Mouse (Mus musculus): ENCODE measurements around the gene Zfp763. TPM values are rescaled to one million over a fixed set of nuclear protein-coding genes. Genes with fewer than 3 reads are reported as not detected.

Gene Zfp763
- polyA plus RNA-seq (2015; fragmentation: Nextera tagmentation; extraction: Ambion mirVana) = 3.4 and 3.5 TPM in 2 replicates

GRCm38 (mm10) chr17:33032900-33033891, at the start of gene Zfp763:
Gene Zfp763, minus strand, starts transcription at chr17:33033402.

DNA sequence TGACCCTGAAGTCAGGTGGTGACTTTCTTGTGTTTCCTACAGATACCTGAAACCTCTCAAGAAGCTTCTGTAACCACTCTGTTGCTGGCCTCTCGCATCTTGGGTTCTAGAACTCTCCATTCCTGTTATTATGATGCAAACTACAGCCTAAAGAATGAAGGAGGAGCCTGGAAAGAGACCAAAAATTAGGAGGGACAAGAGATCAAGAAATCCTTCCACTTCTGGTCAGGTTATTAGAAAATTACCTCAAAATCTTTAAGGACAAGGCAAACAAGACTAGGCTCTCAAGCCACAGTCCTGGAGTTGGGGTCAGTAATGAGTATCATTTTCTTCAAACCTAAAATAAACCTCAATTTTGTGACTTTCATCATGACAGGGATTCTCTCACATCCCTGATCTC, 34.8 kb upstream of the Zfp763 start, which contains the start of gene 4921501E09Rik:
Gene 4921501E09Rik, minus strand, starts transcription at position 101 of the 400 bp plus-strand sequence.

GRCm38 (mm10) chr17:32992699-32993474, 40.3 kb downstream of the Zfp763 start, which contains the start of gene Zfp952:
Gene Zfp952, plus strand, starts transcription at chr17:32993129.

Other genes starting within 250 kb of the Zfp763 start
- gene Zfp871, start 245.1 kb downstream of the Zfp763 start, polyA plus RNA-seq (2015; fragmentation: Nextera tagmentation; extraction: Ambion mirVana) = 14.3 and 16.7 TPM in 2 replicates
- gene Zfp811, start 223.5 kb downstream of the Zfp763 start, polyA plus RNA-seq (2015; fragmentation: Nextera tagmentation; extraction: Ambion mirVana) = 0.65 and 1.1 TPM in 2 replicates
- gene Zfp799, start 203.1 kb downstream of the Zfp763 start, polyA plus RNA-seq (2015; fragmentation: Nextera tagmentation; extraction: Ambion mirVana) = 3.8 and 5.4 TPM in 2 replicates
- 3.9 and 4.1 TPM in 2 replicates for gene Zfp870, start 141.8 kb downstream of the Zfp763 start, polyA plus RNA-seq (2015; fragmentation: Nextera tagmentation; extraction: Ambion mirVana)
- gene Cyp4f14, start 116.1 kb downstream of the Zfp763 start, polyA plus RNA-seq (2015; fragmentation: Nextera tagmentation; extraction: Ambion mirVana) = not detected in 2 replicates
- gene Cyp4f13, start 86.0 kb downstream of the Zfp763 start, polyA plus RNA-seq (2015; fragmentation: Nextera tagmentation; extraction: Ambion mirVana) = 8.7 and 9.8 TPM in 2 replicates
- 3.3 and 3.9 TPM in 2 replicates for gene Zfp472, start 67.6 kb downstream of the Zfp763 start, polyA plus RNA-seq (2015; fragmentation: Nextera tagmentation; extraction: Ambion mirVana)
- gene Zfp952, start 40.3 kb downstream of the Zfp763 start, polyA plus RNA-seq (2015; fragmentation: Nextera tagmentation; extraction: Ambion mirVana) = 4.8 and 5.4 TPM in 2 replicates
- gene 4921501E09Rik, start 34.7 kb upstream of the Zfp763 start, polyA plus RNA-seq (2015; fragmentation: Nextera tagmentation; extraction: Ambion mirVana) = not detected in 2 replicates
- 3.0 and 3.2 TPM in 2 replicates for gene Zfp563, start 55.9 kb upstream of the Zfp763 start, polyA plus RNA-seq (2015; fragmentation: Nextera tagmentation; extraction: Ambion mirVana)
- 0.08 TPM in 1 of 2 replicates, not detected in the other for gene Morc2b, start 106.3 kb upstream of the Zfp763 start, polyA plus RNA-seq (2015; fragmentation: Nextera tagmentation; extraction: Ambion mirVana)
- not detected in 2 replicates for gene Olfr55, start 135.0 kb upstream of the Zfp763 start, polyA plus RNA-seq (2015; fragmentation: Nextera tagmentation; extraction: Ambion mirVana)
- not detected in 2 replicates for gene Olfr239, start 157.9 kb upstream of the Zfp763 start, polyA plus RNA-seq (2015; fragmentation: Nextera tagmentation; extraction: Ambion mirVana)
- gene Olfr1564, start 188.3 kb upstream of the Zfp763 start, polyA plus RNA-seq (2015; fragmentation: Nextera tagmentation; extraction: Ambion mirVana) = 0.03 and 0.04 TPM in 2 replicates
- 7.2 and 7.4 TPM in 2 replicates for gene Zfp955a, start 221.7 kb upstream of the Zfp763 start, polyA plus RNA-seq (2015; fragmentation: Nextera tagmentation; extraction: Ambion mirVana)
- not detected in 2 replicates for gene Olfr63, start 231.3 kb upstream of the Zfp763 start, polyA plus RNA-seq (2015; fragmentation: Nextera tagmentation; extraction: Ambion mirVana)

Data from skeletal muscle tissue, postnatal 0 days (tissue).